Mouse (Mus musculus) heart, embryonic 13.5 days (tissue): ENCODE measurements around the gene Rtn4ip1. TPM values are rescaled to one million over a fixed set of nuclear protein-coding genes. Genes with fewer than 3 reads are reported as not detected.

Experiments used
- ATAC-seq: fragments of 200-750 bp; cut with Nextera tagmentation; 2 replicates; pipeline ENCODE4 v1.8.0; 2017; ENCODE audit warnings: moderate TSS enrichment; ENCODE audit not compliant: insufficient number of reproducible peaks, low FRiP score, low TSS enrichment; ENCODE audit errors: extremely low read depth
- H3K27ac ChIP-seq: fragments of 300-500 bp; sonication (generic); replicated peaks from 2 replicates; pipeline ENCODE4 v1.5.1; 2015; ENCODE audit warnings: moderate library complexity, mild to moderate bottlenecking, inconsistent platforms
- H3K27me3 ChIP-seq: fragments of 300-500 bp; sonication (generic); replicated peaks from 2 replicates; pipeline ENCODE4 v1.6.1; 2015; ENCODE audit warnings: mild to moderate bottlenecking, inconsistent platforms
- H3K36me3 ChIP-seq: fragments of 300-500 bp; sonication (generic); 2 replicates; pipeline ENCODE4 v1.6.1; 2015; ENCODE audit warnings: mild to moderate bottlenecking, inconsistent platforms
- H3K4me1 ChIP-seq: fragments of 300-500 bp; sonication (generic); 2 replicates; pipeline ENCODE4 v1.6.1; 2015; ENCODE audit warnings: inconsistent platforms
- H3K4me2 ChIP-seq: fragments of 300-500 bp; sonication (generic); 2 replicates; pipeline ENCODE4 v1.6.1; 2015; ENCODE audit warnings: inconsistent platforms, mild to moderate bottlenecking, moderate library complexity
- H3K4me3 ChIP-seq: fragments of 300-500 bp; sonication (generic); 2 replicates; pipeline ENCODE4 v1.5.1; 2015; ENCODE audit warnings: moderate library complexity, mild to moderate bottlenecking, inconsistent platforms
- H3K9ac ChIP-seq: fragments of 300-500 bp; sonication (generic); 2 replicates; pipeline ENCODE4 v1.6.1; 2015; ENCODE audit warnings: inconsistent platforms, mild to moderate bottlenecking, moderate library complexity
- H3K9me3 ChIP-seq: fragments of 300-500 bp; sonication (generic); 2 replicates; pipeline ENCODE4 v1.6.1; 2016; ENCODE audit warnings: inconsistent platforms
- WGBS: fragments of 180-500 bp; shearing (Covaris S2); methylation state at CpG from one replicate; pipeline ENCODE4 v1.1.7; 2015; ENCODE audit warnings: mixed read lengths; 5-methylcytosine and 5-hydroxymethylcytosine counted together
- polyA plus RNA-seq: library from polyadenylated mRNA; unstranded; fragments of >200 nt; fragmentation: Nextera tagmentation; extraction: Ambion mirVana; gene quantifications from 2 replicates; pipeline ENCODE4 v1.2.1, GENCODE M21; 2015

Gene Rtn4ip1
- polyA plus RNA-seq, 1 experiment from 2014 or later: 22.9 TPM

- H3K27ac ChIP-seq: no peak overlapping the region
- no peak for ATAC-seq
- no peaks in the 10 kb centered on the region for H3K36me3 ChIP-seq
- H3K9me3 ChIP-seq: no peaks in the 10 kb centered on the region
- H3K27me3 ChIP-seq: no peaks in the 10 kb centered on the region
- H3K4me2 ChIP-seq: no peak overlapping the region
- H3K9ac ChIP-seq: no peak overlapping the region
- WGBS: 85% methylated on average over 2 of the region's 2 CpGs
- H3K4me3 ChIP-seq: no peak overlapping the region
- no peaks in the 10 kb centered on the region; the same call in 1 of the 2 replicates for H3K4me1 ChIP-seq
Observed at GRCm38 (mm10) chr10:43983866-43984265, 82.3 kb downstream of the Rtn4ip1 start.

GRCm38 (mm10) chr10:43991268-43991667 lies 89.7 kb downstream of the Rtn4ip1 start:
- WGBS: 82% methylated on average over 5 of the region's 5 CpGs
- no peak overlapping the region for H3K9ac ChIP-seq
- H3K4me3 ChIP-seq: no peak overlapping the region
- H3K4me1 ChIP-seq: no peaks in the 10 kb centered on the region
- no peak overlapping the region for H3K4me2 ChIP-seq
- no peaks in the 10 kb centered on the region for H3K36me3 ChIP-seq
- H3K27me3 ChIP-seq: no peaks in the 10 kb centered on the region
- ATAC-seq: no peak
- no peaks in the 10 kb centered on the region for H3K9me3 ChIP-seq
- no peak overlapping the region for H3K27ac ChIP-seq

- H3K4me1 ChIP-seq: 0 out of 2 replicates have a peak, but pooled peaks cover 5% of the 10 kb centered on the region
- peaks cover under 1% of the 10 kb centered on the region; the same call in 1 of the 2 replicates for H3K27me3 ChIP-seq
- ATAC-seq: no peak
- H3K4me3 ChIP-seq: no peak overlapping the region
- 73% methylated on average over 5 of the region's 5 CpGs for WGBS
- no peak overlapping the region for H3K9ac ChIP-seq
- no peak overlapping the region for H3K4me2 ChIP-seq
- no peak overlapping the region for H3K27ac ChIP-seq
- no peaks in the 10 kb centered on the region for H3K36me3 ChIP-seq
- no peaks in the 10 kb centered on the region for H3K9me3 ChIP-seq
Observed at GRCm38 (mm10) chr10:43992506-43992905, 90.9 kb downstream of the Rtn4ip1 start.

GRCm38 (mm10) chr10:43993198-43993597 lies 91.6 kb downstream of the Rtn4ip1 start:
- 31% methylated on average over 6 of the region's 6 CpGs for WGBS
- no peak overlapping the region for H3K4me3 ChIP-seq
- H3K9me3 ChIP-seq: no peaks in the 10 kb centered on the region
- H3K27me3 ChIP-seq: peaks cover 7% of the 10 kb centered on the region; the same call in 1 of the 2 replicates
- no peak overlapping the region for H3K27ac ChIP-seq
- H3K4me1 ChIP-seq: 0 out of 2 replicates have a peak, but pooled peaks cover 7% of the 10 kb centered on the region
- no peaks in the 10 kb centered on the region for H3K36me3 ChIP-seq
- H3K9ac ChIP-seq: no peak overlapping the region
- H3K4me2 ChIP-seq: no peak overlapping the region
- no peak for ATAC-seq

GRCm38 (mm10) chr10:43995858-43996650 lies 94.4 kb downstream of the Rtn4ip1 start:
- WGBS: 69% methylated on average over 10 of the region's 10 CpGs
- H3K36me3 ChIP-seq: no peaks in the 10 kb centered on the region
- no peak for ATAC-seq
- H3K4me2 ChIP-seq: no peak overlapping the region
- H3K9me3 ChIP-seq: no peaks in the 10 kb centered on the region
- no peak overlapping the region for H3K9ac ChIP-seq
- no peak overlapping the region for H3K27ac ChIP-seq
- H3K4me3 ChIP-seq: no peak overlapping the region
- 0 out of 2 replicates have a peak, but pooled peaks cover 12% of the 10 kb centered on the region for H3K4me1 ChIP-seq
- H3K27me3 ChIP-seq: peaks cover 35% of the 10 kb centered on the region

- ATAC-seq: no peak
- H3K27me3 ChIP-seq: peaks cover 47% of the 10 kb centered on the region
- H3K9me3 ChIP-seq: no peaks in the 10 kb centered on the region
- H3K4me3 ChIP-seq: no peak overlapping the region
- WGBS: 56% methylated on average over 10 of the region's 10 CpGs
- no peak overlapping the region for H3K9ac ChIP-seq
- H3K27ac ChIP-seq: no peak overlapping the region
- H3K4me2 ChIP-seq: no peak overlapping the region
- no peaks in the 10 kb centered on the region for H3K36me3 ChIP-seq
- 0 out of 2 replicates have a peak, but pooled peaks cover 12% of the 10 kb centered on the region for H3K4me1 ChIP-seq
Observed at GRCm38 (mm10) chr10:43997276-43997675, 95.7 kb downstream of the Rtn4ip1 start.

DNA sequence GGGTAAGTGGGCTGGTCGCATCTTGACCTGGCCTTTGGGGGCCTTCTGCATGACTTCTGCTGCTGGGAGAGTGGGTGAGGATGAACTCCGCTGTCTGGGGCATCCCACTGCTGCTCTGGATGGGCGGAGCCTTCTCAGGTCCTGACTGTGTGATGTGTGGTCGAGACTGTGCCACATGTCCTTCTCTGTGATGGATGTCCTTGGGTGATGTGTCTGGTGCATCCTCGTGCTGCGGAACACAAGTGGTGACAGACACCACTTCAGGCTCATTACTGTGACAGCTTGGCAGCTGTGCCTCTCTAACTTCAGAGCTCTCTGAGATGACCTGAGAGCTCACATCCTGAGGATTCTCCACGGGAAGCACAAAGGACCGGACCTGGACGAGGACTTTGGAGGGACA lies 96.4 kb downstream of the Rtn4ip1 start:
- Histone ChIP-seq H3K27me3 (peaks cover 54% of the 10 kb centered on the region), H3K9me3 (no peaks in the 10 kb centered on the region), H3K4me2 (no peak overlapping the region), H3K36me3 (no peaks in the 10 kb centered on the region), H3K9ac (no peak overlapping the region), H3K4me1 (0 out of 2 replicates have a peak, but pooled peaks cover 12% of the 10 kb centered on the region), H3K4me3 (no peak overlapping the region), H3K27ac (no peak overlapping the region)
- ATAC-seq: no peak
- 36% methylated on average over 9 of the region's 9 CpGs for WGBS

- H3K9ac ChIP-seq: no peak overlapping the region
- no peak overlapping the region for H3K4me3 ChIP-seq
- H3K36me3 ChIP-seq: no peaks in the 10 kb centered on the region
- peaks cover 17% of the 10 kb centered on the region for H3K4me1 ChIP-seq
- WGBS: 41% methylated on average over 8 of the region's 8 CpGs
- H3K27me3 ChIP-seq: peaks cover 60% of the 10 kb centered on the region
- no peak overlapping the region for H3K4me2 ChIP-seq
- ATAC-seq: no peak
- H3K9me3 ChIP-seq: no peaks in the 10 kb centered on the region
- no peak overlapping the region for H3K27ac ChIP-seq
Observed at GRCm38 (mm10) chr10:43998503-43999082, 97.0 kb downstream of the Rtn4ip1 start.

DNA sequence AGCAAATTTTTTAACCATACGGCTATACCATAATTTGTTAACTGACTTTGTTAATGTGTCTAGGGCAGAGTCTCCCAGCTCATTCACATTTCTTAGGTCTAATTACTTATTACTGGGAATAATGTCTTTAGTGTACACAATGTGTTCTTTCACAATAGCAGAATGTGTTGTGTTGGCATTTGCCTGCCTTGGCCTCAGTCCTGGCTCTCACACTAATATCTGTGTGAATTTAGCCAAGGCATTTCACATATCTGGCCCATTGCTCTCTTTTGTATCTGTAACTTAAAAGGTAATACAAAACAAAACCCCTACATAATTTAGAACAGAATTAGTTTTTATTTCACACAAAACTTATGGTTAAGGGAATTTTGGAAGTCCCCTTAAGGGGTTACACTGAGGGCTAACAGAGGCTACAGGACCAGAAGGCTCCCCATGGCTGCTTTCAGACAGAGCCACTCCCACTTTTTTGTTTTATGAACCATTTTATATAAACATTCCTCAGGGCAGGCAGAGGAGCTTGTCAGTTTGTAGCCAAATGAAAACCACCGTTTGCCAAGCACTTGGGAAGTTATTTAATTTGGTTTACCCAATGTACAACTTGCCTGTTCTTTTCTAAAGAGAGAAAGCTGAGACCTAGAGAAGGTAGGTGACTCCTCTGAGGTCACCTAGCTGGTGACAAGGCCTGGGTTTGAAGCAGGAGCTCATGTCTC lies 98.7 kb downstream of the Rtn4ip1 start:
- peaks cover 77% of the 10 kb centered on the region for H3K27me3 ChIP-seq
- 51% methylated on average over 2 of the region's 2 CpGs for WGBS
- peaks cover 26% of the 10 kb centered on the region for H3K4me1 ChIP-seq
- no peak overlapping the region for H3K4me2 ChIP-seq
- no peaks in the 10 kb centered on the region for H3K9me3 ChIP-seq
- no peak overlapping the region for H3K4me3 ChIP-seq
- H3K36me3 ChIP-seq: no peaks in the 10 kb centered on the region
- ATAC-seq: no peak
- H3K9ac ChIP-seq: no peak overlapping the region
- no peak overlapping the region for H3K27ac ChIP-seq

- no peak overlapping the region for H3K27ac ChIP-seq
- H3K36me3 ChIP-seq: no peaks in the 10 kb centered on the region
- peaks cover 97% of the 10 kb centered on the region for H3K27me3 ChIP-seq
- ATAC-seq: no peak
- no peaks in the 10 kb centered on the region for H3K9me3 ChIP-seq
- H3K4me1 ChIP-seq: peaks cover 33% of the 10 kb centered on the region
- H3K9ac ChIP-seq: no peak overlapping the region
- 0 out of 2 replicates have a peak overlapping the region, but pooled peaks have one; percentile 9 for H3K4me3 ChIP-seq
- no peak overlapping the region for H3K4me2 ChIP-seq
- 28% methylated on average over 14 of the region's 14 CpGs for WGBS
Observed at GRCm38 (mm10) chr10:44002004-44002940, 100.7 kb downstream of the Rtn4ip1 start.
